Mouse (Mus musculus) induced T-regulatory cell, adult 2 months (primary cell): Measurements from ENCODE around the gene Celf5.
A peak's percentile ranks its signal among the peaks of the same experiment; 100 is the strongest.

Source experiments
- DNase-seq: peaks from one replicate; pipeline ENCODE4 v3.0.0-alpha.2; 2012; ENCODE audit warnings: low read depth

Celf5 gene

GRCm38 (mm10) chr10:81413310-81414261, 68.9 kb downstream of the Celf5 start:
- DNase-seq: no peak

GRCm38 (mm10) chr10:81412586-81413309, 69.8 kb downstream of the Celf5 start:
- no peak for DNase-seq

- DNase-seq: no peak
Observed at GRCm38 (mm10) chr10:81411471-81412400, 70.8 kb downstream of the Celf5 start.

GRCm38 (mm10) chr10:81410981-81411380, 71.5 kb downstream of the Celf5 start:
- DNase-seq: no peak

GRCm38 (mm10) chr10:81410350-81410749, 72.2 kb downstream of the Celf5 start:
- no peak for DNase-seq

- DNase-seq: peak; percentile 52
Observed at GRCm38 (mm10) chr10:81409330-81409729, 73.2 kb downstream of the Celf5 start.
